Mouse (Mus musculus) adrenal gland, postnatal 36 days (tissue): Measurements from ENCODE around the gene Pelo. TPM values are rescaled to one million over a fixed set of nuclear protein-coding genes. Genes with fewer than 3 reads are reported as not detected.

ENCODE experiments used
- DNase-seq, 2 experiments: peaks; one replicate each; pipeline ENCODE4 v3.0.0; 2021; ENCODE audit warnings: mixed read lengths in 1 of 2
- total RNA-seq, 2 experiments: library from RNA; stranded (reverse); gene quantifications; 2 replicates each; pipeline ENCODE4 v1.2.3; 2021

Pelo gene
- total RNA-seq, 2 experiments from 2014 or later: 28.3 to 31.6 TPM

DNA sequence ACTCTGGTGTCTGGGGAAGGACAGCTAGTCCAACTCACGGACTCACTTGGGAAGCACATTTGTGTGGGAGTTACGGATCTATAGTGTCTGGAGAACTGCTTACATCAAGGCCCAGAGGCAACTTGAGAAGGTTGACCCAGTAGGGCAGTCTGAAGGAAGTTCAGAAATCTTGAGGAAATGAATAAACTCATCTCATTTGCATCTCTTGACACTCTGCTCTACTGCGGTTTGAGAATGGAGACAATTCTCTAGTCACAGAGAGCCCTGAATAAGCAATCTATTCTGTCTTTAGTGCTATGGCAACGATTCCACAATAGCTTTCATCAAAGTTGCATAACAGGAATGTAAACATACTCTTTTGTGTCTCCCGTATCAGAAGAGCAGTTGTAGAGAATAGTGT, 7.0 kb upstream of the Pelo start:
- DNase-seq: no peak

GRCm38 (mm10) chr13:115096216-115096615, 6.2 kb upstream of the Pelo start:
- DNase-seq: no peak

DNA sequence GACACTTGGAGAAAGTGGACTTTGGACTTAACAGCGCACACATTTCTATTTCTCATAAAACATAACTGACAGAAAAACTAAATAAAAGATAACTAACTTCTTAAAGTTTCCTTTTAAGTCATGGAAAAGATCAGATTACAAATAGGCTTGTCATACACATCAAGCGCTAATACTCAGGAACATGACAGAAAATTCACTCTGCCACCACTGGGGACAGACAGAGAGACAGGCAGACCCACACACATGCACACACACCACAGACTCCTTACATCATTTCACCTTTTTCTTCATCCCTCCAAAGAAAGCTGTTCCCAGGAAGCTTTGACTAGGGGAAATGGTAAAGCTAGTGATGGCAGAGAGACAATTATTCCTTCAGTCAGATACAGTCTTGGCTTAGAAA, 5.4 kb upstream of the Pelo start:
- DNase-seq: no peak

- no peak for DNase-seq
These were observed 1.5 kb upstream of the Pelo start for GRCm38 (mm10) chr13:115091511-115091910.

DNA sequence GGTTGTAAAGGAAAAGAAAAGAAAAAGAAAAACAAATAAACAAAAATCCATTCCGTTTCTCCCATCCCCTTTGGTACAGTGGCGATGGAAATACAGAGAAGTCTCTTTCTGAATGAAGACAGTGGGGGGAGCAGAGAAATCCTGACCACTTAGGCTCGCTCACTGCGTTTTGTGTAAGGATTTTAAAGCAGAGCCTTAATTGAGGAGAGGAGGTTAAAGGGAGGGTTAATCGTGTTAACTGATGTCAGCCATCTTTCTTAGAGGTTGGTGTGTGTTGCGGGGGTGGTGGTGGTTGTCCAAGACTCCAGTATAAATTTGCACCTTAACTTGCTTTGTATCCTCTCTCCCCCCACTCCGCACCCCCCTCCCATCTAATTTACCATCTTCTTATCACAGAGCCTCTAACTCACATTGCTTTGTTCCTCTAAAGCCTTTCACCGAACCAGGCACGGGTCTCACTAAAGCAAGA, 1.0 kb upstream of the Pelo start:
- no peak for DNase-seq

- peak; percentile 40 to 58 for DNase-seq
These were observed 476 bp downstream of the Pelo start for GRCm38 (mm10) chr13:115089395-115090025.

DNA sequence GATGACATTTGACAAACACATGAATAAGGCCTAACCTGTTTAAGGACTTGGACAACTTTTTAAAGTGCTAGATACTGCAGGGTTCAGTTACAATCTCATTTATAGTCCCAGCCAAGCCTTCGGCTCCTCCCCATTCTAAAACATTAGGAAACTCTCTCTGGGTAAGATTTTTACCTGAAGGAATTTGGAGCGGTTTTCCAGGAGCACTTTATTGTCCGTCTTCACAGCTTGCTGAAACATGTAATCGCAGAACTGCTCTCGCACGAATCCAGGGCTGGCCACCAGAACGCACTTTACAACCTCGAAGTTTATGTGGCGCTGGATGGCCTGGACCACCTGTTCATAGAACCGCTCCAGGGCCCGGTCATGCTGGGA, 979 bp downstream of the Pelo start:
- DNase-seq: no peak

GRCm38 (mm10) chr13:115085974-115086373, 4.0 kb downstream of the Pelo start:
- DNase-seq: no peak

GRCm38 (mm10) chr13:115082339-115082738, 7.6 kb downstream of the Pelo start:
- no peak for DNase-seq

DNA sequence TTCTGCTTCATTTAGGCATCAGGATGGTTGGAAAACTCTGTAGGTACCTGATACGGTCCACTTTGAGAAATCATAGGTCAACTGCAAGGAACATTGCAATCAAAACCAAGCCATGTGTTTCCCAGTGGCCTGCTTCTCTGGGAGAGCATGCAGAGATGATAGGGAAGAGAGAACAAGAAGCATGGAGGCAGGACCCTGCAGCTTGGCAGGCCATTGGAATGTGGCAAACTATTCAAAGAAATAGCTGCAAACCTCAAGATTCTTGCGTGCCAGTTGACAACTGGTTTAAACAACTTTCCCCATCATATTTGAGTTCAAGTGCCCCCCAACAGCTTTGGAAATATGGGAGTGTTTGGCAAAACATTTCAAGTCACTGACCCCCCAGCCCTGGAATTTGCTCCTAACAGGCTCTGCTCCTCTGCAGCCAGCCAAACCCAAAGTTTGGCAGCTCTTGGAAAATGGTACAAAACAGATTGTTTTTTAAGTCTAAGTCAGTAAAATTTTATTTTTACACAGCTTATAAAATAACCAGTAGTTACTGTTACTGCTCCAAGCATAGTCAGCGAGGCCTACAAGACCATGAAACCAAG, 9.9 kb downstream of the Pelo start:
- DNase-seq: no peak

DNA sequence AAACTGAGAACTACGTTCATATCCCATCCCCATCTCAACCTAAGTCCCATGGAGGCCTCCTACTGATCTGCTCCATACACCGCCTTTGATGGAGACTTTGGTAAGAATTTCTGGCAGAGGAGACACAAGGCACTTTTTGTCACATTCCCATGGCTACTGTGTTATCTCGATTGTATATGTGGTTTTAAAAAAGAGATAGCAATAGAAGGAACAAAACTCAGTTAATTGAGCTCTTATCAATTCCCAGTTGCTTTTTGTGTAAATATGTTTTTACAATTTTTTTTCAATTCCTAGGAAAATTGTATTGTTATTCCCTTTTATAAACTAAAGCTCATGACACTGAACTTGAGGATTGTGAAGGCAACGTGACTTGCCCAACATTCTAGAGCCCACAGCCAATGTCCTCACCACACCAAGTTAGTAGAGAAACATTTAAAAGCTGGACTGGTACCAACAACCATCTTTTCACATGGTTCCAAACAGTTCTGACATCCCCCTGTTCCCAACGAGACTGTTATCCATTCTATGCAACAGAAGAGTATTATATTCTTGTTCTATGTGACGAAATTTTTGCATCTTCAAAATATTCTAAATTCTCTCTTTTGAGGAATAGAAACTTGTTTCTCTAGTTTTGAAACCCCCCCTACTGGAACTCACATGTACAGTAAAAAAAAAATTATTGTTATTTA, 10.8 kb downstream of the Pelo start:
- no peak for DNase-seq

DNA sequence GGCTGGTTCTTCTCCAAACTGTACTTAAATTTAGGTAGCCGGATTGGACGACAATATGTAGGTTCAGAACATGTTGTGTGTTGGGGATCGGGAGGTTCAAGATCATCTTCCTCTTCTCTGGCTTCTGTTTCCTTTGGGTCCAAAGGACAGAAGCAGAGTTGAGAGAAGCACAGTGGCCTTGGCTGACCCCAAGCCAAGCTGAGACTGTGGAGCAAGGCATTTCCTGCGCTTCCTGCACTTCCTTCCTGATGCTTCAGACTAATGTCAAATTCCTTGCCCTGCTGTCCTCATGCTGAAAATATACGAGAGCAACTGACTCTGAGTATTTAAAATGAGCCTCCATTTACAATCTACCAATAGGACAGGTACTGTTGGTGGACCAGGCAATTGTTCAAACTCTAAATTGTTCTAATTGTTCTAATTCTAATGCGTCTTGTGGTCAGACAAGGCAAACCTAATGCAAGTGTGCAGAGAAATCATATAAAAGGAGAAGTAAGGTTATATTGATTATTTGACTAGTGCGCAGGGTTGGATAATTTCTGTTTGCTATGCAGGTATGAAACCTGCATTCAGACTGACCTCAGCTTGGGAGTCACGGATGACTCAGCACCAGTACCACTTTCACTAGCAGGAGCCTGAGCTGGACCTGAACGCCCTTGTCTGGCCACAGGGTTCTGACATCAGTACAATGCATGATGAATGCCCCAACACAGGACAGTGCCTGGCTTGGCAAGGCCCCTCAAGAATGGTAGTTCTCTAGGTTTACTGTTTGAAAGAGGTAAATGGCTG, 12.4 kb downstream of the Pelo start:
- DNase-seq: peak; percentile 25 to 26

GRCm38 (mm10) chr13:115072386-115072785, 17.6 kb downstream of the Pelo start:
- no peak for DNase-seq

- peak in 1 of 2 experiments; percentile 23 for DNase-seq
These were observed 18.6 kb downstream of the Pelo start for GRCm38 (mm10) chr13:115071431-115071830.

DNA sequence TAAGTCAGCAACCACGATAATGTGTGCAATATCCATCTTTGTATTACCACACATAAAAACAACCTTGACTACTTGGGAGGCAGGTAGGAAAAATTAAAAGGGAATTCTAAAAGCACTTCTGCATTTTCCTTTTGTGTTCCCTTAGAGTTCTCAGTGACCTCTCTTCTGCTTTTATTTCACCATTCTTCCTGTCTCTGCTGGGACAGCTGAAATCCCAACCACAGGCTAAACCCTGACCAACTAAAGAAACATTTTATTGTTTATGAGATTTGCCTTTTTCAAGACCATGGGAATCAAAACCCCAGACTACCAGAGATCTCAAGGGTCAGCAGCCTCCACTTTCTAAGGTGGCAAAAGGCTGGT, 22.0 kb downstream of the Pelo start:
- no peak for DNase-seq

DNA sequence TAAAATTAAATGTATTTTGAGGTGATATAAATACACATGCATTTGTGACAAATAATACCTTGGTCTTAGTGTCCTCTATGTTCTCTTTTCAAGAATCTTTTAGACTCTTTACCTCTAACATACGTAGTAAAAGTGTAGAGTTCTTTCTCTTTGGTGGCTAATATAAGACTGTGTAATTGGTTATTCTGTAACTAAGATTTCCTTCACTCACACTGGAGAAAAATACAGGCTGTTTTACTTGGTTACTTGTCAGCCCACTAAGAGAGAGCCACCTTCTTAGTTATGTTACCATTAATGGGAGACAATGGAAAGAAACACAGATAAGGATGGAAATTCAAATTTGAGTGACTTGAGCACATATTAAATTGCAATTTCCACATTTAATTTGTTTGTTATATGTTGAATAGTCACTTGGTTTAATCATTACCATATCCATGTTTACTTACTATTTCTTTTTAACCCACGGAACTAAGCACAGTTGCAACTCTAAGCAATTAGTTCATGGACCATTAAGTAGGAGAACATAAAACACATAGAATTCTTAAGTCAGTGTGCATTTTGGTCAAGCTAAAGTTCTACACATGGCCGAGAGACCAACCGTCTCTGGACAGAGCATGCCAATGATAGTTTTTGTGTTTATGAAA, 22.5 kb downstream of the Pelo start:
- DNase-seq: no peak

DNA sequence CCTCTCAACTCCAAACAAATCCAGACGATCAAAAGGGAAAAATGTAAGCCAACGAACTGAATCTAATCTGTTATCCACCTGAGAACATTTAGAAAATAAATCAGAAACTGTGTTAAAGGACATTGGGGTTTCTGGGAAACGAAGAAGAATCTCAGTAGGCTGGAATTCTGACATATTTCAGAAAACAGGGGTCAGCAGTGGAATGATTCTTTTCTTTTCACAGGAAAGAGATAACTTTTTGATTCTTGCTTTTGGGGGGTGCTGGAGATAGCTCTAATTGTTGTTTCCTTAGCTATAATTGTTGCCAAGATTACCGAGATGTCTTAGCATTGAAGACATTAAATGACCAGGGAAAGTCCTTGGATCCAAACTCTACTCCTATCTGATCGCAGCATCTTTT, 32.4 kb downstream of the Pelo start:
- DNase-seq: no peak

- DNase-seq: no peak
These were observed 35.2 kb downstream of the Pelo start for GRCm38 (mm10) chr13:115054783-115055182.

GRCm38 (mm10) chr13:115052568-115052967, 37.4 kb downstream of the Pelo start:
- DNase-seq: no peak

DNA sequence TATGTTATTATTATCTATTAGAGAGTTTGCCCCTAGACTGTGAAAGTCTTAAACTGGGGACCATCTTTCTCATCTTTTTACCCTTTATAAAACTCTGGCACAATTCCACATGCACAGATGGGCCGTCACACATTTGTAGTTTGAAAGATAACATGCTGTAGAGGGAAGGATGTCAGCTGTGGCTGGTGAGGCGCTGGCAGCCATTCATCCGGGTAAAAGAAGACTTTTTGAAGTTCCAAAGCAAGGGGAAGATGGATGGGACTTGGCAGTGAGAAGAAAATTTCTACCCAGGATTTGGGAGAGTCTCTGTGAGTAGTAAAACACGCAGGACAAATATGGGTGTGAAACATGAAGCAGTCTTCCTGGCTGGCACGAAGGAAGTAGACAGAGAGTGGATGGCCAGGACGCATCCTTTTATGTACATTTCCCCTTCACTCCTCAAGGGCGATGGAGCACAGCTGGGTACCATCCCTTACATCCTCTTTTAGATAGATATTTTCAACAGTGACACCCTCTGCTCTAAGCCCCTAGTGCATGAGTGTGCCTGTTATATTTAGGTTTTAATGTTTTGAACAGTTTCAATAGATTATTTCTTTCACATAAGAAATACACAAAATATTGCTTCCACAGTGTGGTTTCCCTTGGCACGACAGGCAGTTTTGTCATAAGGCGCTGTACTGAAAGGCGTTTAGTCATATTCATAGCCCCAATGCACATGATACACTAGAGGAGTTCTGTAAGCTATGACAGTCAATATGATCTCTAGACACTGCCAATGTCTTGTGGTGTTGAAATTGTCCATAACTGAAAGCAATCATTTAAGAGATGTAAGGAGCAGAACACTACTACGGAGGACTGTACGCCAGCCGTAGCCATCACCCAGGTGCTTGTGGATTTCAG, 39.1 kb downstream of the Pelo start:
- no peak for DNase-seq

- no peak for DNase-seq
These were observed 47.3 kb downstream of the Pelo start for GRCm38 (mm10) chr13:115042652-115043051.
